Mouse (Mus musculus): ENCODE measurements around the gene Gm28048.

The Gm28048 gene

DNA sequence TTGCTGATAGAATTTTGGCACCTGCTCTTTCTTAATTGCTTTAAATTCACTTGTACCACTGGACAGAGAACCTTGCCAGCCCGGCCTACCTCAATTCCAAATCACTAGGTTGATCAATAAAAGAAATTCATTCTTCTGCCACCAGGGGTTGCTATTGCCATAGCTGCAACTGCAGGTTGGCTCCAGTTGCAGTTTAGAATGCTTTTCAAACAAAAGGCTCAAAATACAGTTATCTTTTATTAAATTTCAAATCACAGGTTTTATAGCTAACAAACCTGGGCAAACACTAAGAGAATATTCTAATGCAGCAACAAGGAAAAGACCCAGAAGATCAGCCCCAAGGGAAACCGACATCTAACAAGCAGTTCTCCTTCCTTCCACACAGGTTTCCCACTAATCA lies 5.5 kb upstream of the Gm28048 start:
- peak; percentile 44 to 58 for DNase-seq

DNA sequence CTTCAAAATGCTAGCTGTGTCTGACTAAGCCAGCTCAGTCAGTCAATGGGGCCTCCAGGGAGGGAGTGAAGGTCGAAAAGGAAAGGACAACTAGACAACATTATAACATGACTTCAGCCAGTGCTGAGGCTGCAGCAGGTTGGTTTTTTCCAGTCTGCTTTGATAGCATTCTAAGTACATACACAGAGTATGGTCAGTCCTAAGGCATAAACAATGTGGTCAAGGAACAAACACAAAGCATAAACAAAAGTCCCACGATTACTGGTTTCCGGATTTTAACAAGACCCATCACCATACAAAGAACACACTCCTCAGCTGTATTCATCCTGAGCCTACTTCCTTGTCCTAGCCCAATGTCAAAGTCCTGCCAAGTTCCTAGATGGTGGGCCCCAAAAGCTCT lies 3.6 kb upstream of the Gm28048 start:
- DNase-seq = no peak

DNA sequence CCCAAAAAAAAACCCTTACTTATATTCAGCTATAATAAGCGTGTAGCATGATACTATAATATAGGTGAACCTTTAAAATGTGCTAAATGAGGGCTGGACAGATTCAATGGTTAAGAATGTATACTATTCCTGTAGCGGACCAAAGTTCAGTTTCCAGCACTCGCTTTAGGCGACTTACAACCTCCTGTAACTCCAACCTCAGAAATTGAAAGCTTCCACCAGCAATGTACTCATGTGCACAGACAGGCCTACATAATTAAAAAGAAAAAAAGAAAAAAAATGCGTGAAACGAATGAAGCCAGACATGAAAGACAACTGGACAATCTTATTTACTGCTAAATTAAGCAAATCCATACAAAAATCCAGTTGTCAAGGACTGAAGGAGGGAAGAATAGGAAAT lies 956 bp upstream of the Gm28048 start:
- DNase-seq = no peak

DNA sequence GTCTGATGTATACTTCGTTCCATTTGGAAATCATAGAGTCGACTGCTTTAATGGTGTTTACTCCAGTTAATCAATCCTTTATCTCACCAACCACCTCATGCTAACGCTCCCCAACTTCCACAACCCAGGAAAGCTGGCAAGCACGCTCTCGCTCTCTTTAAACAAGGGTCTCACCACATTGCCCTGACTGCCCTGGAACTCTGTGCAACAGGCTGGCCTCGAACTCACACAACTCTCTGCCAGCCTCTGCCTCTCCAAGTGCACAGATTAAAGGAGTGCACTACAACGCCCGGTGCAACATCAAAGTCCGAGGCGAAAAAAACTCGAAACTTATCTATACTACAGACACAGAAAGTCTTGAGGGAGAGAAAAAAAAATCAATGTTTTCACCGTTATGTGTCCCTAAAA lies 343 bp downstream of the Gm28048 start:
- DNase-seq = peak in 1 of 2 experiments; percentile 41

DNA sequence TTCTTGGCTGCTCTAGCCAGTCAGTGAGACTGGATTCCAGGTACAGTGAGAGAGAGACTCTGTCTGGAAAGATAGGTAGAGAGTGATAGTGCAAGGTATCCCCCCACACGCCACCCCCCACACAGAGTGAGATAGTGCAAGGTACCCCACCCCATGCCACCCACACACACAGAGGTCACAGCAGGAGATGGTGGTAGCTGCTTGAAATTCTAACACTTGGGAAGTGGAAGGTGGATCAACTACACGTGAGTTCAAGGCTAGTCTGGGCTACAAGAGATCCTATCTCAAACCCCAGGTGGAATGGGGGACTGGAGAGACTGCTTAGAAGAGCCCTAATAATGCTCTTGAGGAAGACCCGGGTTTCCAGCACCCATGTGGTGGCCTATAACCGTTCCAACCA lies 849 bp downstream of the Gm28048 start:
- no peak for DNase-seq

DNA sequence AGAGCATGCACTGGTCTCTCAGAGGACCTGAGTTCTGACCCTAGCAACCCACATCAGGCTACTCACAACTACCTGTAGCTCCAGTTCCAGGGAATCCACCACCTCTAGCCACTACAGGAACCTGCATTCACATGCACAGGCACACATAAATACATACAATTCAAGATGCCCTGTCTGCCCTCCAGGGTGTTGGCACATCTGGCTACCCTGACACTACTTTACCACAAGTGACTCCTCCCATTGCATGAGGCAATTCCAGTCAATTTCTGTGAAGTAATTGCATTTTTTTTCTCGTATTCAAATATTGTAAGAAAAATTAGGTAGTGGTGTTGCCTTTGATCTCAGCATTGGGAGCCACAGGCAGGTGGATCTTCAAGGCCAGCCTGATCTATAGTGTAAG lies 2.7 kb downstream of the Gm28048 start:
- DNase-seq = no peak

DNA sequence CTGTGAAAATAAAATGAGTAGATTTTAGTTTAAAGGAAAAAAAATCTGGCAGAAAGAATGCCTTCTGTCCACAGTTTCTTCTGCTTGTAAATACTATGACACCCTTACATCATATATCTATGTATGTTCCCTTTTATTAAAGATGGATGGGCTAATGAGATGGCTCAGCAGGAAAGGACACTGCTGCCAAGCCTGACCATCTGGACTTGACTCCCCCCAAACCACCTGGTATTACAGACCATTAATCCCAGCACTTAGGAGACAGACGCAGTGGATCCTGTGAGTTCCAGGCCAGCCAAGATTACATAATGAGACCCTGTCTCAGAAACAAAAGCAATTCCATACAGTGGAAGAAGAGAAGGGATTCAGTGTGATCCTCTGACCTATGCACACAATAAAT lies 3.2 kb downstream of the Gm28048 start:
- DNase-seq = no peak

DNA sequence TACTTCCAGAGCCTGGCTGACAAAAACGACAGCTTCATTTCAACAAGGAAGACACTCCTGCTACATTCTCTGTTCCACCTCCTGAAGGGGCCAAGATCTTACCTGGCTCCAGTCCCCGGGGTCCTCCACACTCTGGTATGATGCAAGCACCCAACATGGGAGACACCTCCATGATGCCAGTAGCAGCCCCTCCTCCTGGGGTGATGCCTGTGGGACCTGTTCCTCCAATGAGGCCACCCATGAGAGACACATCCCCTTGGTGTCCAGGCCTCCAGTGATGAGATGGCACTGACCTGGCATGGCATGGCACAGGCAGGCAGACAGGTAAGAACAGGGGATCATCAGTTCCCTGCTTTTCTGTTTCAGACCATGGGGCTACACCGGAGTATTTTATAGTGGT lies 3.7 kb downstream of the Gm28048 start:
- DNase-seq = no peak

DNA sequence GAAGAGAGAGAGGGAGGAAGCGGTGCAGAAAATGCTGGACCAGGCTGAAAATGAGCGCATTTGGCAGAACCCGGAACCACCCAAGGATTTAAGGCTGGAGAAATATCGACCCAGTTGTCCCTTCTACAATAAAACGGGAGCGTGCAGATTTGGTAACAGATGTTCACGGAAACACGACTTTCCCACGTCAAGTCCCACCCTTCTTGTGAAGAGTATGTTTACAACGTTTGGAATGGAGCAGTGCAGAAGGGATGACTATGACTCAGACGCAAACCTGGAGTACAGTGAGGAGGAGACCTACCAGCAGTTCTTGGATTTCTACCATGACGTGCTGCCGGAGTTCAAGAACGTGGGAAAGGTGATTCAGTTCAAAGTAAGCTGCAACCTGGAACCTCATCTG lies 8.3 kb downstream of the Gm28048 start:
- no peak for DNase-seq

DNA sequence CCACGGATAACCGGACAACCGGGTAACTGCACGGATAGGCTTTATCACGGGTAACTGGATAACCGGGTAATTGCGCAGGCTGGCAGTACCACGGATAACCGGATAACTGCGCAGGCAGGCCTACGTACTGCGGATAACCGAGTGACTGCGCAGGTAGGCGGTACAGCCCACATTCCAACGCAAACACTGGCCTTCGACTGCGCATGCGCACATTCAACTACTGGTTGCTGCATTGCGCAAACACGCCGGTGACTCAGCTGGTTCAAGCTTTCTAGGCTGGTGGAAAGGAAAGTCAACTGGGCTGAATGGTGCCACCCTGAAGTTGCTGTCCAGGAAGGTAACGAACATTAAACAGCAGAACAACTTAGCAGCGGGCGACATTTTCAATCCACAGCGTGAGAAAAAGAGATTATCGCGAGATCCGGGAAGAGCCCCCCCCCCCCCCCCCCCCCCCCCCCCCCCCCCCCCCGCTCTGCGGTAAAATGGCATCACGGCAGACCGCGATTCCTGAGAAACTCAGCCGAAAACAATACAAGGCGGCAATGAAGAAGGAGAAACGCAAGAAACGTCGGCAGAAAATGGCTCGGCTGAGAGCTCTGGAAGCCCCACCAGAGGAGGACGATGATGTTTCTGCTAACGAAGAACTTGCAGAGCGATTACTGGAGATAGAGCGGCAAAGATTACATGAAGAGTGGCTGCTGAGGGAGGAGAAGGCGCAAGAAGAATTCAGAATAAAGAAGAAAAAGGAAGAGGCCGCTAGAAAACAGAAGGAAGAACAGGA lies 9.0 kb downstream of the Gm28048 start:
- DNase-seq = peak; percentile 80 to 84

DNA sequence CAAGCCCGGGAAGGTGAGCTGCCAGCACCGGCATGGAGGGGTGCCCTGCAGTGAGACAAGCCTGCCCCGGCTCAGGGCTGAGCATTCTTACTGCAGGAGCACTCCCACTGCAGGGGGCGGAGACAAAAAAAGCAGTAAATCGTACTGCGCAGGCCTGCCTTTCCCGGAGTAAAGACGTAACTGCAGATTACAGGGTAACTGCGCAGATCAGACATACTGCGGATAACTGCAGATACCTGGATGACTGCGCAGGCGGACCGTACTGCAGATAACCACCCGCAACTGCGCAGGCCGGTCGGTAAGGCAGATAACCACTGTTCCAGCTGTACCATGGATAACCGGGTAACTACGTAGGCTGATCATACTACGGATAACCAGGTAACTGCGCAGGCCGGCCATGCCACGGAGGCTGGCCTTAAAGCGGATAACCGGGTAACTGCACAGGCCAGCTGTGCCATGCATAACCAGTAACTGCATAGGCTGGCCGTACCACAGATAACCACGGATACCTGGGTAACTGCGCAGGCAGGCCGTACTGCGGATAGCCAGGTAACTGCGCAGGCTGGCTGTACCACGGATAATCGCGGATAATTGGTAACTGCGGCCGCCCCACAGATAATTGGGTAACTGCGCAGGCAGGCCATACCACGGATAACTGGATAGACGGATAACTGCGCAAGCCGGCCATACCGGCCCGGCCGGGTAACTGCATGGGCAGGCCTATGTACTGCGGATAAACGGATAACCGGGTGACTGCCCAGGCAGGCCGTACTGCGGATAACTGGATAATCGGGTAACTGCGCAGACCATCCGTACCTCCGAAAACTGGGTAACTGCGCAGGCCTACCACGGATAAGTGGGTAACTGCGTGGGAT lies 9.8 kb downstream of the Gm28048 start, which contains the start of gene Zrsr1:
TSS of gene Zrsr1 (plus strand) at position 171 of the 875 bp plus-strand sequence.
- peak; percentile 80 to 83 for DNase-seq

DNA sequence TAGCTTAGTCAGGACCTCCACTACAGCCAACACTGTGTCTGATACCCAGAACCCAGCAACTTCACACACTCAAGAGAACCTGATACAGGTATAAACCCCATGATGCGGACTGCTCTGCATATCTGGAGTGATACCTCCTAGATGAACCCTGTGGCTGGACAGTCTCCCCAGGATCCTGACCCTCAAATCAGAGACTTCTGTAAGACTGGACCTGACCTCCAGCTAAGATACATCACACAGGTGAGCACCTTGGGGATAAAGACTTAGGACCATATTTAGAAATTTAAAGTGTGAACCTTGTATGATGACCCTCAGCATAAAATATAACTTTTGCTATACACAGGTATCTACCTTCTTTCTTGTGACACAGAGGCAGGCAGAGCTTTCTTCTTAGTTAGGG lies 11.3 kb downstream of the Gm28048 start:
- DNase-seq = no peak

DNA sequence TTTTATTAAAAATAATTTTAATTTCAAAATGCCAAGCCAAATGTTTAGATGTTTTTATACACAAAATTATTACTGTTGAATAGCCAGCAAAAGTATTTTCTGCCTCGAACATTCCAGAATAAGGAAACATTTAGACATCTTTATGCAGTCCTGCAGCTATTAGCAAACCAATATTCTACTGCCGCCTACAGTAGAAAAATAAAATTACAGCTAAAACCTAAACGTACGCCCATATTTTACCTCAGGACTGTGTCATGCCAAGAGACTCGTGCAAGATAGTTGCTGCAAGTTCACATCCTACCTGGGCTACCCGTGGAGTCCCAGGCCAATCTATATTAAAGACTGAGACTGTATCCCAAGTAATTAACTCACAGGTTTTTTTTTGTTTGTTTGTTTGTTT lies 12.4 kb downstream of the Gm28048 start:
- DNase-seq = peak in 1 of 2 experiments; percentile 29

DNA sequence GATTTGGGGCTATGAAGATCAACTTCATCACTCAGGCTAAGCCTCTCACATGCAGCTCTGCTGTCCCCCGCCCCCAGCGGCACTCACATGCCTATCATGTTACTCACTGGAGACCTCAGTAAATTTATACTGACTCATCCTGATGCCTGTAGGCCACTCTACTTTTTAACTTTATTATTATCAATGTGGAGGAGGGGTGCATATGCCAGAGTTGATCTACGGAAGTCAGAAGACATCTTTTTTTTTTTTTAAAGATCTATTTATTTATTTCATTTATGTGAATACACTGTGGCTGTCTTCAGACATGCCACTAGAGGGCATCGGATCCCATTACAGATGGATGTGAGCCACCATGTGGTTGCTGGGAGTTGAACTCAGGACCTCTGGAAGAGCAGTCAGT lies 16.4 kb downstream of the Gm28048 start:
- no peak for DNase-seq

DNA sequence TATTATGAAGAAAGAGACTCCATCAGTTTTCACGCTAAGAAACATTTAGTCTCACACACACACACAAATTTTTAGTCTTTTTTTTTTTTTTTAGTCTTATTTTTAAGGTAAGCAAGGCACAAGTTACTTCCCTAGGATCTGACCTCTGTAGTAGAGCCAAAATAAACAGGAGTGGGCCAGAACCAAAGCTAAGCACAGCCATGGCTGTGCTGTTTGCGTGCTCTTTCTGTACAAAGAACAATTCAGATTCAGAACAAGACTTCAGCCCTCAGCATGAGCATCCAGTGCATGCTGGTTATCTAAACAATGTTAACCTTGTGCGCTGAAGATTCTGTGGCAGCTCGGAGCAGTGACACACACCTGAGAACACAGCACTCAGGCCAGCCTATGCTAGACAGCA lies 17.5 kb downstream of the Gm28048 start:
- DNase-seq = no peak

DNA sequence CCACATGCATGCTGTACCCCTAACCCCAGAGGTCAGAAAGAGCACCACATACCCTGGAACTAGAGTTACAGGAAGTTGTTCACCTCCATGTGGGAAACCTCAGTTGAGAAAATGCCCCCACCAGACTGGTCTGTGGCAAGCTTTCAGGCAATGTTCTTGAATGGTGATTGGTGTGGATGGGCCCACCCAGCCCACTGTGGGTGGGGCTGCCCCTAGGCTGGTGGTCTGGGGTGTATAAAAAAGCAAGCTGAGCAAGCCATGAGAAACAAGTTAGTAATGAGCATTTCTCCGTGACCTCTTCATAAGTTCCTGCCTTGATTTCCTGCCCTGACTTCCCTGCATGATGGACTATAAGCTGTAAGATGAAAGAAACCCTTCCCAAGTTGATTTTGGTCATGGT lies 19.8 kb downstream of the Gm28048 start:
- no peak for DNase-seq

DNA sequence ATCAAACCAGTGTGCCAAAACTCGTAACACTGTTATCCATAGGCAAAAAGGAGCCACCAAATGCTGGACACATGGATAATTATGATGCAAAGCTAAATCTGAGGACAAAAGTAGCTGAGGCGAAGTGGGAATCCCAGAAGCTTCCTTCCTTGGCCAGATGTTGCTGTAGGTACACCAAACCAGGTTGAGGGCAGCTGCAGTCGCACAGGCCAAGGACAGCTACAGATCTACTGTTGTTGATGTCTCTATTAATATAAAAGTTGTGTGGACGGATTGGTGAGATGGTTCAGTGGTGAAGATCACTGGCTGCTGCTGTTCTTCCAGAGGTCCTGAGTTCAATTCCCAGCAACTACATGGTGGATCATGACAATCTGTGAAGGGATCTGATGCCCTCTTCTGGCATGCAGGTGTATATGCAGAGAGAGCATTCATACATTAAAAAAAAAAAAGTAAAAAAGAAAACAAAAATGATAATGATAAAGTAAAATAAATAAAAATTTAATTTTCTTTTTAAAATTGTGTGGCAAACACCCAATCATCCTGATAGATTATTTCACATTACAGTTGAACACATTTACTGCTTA lies 24.0 kb downstream of the Gm28048 start:
- DNase-seq = no peak

DNA sequence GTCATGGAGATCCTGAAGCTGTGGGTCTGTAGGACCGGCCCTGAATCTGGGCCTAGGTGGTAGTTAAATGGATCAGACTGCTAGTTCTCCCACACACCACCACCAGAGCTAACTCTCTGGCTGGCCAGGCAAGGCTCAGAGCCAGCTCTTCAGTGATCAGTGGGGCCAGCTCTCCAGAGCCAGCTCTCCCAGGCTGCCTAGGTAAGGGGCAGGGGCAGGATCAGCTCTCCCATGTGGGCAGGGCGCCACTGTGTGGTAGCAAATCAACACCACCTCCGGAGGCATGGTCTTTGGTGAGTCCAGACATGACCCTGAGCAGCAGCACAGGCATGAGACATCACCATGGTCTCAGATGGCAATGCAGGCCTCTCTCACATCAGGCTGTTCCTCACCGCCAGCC lies 25.1 kb downstream of the Gm28048 start:
- DNase-seq = peak; percentile 82 to 85

DNA sequence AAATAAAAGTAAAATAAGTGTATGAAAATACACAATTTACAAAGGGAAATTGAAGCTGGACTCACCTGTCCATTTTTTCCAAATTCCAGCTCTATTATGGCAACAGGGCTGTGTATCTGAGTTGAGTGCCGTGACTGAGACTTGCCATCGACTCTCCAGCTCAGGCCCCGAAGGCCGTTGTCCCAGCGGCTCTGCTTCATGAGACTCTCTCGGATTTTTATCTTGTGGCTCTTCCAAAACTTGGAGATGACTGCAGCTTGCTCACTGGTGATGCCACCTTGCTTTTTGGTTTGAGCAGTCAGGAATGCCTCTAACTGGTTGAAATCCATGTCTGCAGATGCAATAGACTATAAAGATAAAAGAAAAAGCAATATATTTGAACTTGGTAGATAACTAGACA lies 25.5 kb downstream of the Gm28048 start:
- no peak for DNase-seq

DNA sequence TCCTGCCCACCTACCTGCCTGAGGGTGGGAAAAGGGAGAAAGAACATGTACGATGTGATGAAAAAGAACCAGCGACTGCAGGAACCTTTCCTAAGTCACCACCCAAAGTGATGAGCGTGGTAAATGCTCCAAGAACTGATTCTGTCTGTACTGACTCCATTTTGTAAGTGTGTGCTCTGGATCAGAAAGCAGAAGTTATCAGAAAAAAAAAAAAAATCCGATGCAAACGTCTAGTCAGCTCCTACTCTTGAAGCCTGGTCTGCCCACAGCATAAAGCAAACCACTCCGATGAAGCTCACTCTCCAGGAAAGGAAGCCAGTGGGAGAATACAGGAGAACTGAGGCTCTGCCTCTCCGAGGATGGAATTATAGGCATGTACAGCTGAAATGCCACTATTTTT lies 29.2 kb downstream of the Gm28048 start:
- DNase-seq = no peak

DNA sequence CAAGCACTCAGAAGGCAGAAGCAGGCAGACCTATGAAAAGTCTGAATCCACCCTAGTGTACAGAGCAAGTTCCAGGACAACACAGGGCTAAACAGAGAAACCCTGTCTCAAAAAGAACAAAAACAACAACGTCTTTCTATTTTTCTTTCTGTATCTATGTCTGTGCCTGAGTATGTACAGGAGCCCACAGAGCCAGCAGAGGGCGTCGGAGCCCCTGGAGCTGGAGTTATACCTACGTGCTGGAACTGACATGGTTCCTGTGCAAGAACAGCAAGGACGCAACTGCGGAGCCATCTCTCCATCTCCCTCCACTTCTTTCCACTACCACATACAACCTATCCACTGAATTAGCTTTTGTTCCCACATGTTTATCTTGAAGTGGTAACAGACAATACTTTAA lies 31.8 kb downstream of the Gm28048 start:
- DNase-seq = no peak

DNA sequence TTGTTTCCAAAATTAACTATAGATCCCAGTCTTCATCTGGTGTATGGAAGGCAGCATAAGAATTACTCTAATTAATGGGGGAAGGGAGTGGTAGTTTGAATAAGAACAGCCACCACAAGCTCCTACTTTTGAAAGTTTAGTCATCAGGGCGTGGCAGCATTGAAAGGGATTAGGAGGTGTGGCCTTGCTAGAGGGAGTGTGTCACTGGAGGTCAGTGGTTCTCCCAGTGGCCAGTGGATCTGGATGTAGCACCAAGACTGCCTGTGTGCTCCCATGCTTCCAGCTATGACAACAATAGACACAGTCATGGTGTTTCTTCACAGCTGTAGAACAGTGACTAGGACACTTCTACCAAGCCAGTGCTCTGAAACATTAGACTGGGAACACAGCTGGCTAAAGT lies 32.8 kb downstream of the Gm28048 start:
- DNase-seq = no peak

DNA sequence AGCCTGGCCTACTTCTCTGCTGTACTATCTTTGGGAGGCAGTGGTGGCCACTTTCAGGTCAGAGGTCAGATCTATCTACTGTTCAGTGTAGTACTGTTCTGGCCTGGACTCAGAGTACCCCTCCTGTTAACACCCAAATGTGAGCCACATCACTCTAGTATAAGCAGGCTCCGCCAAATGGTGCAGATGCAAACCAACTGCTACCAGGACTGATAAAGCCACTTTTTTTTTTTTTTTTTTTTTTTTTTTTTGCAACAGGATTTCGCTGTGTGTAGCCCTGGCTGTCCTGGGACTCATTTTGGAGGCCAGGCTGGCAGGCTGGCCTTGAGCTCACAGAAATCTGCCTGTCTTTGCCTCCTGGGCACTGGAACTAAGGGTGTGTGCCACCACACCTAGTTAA lies 42.9 kb downstream of the Gm28048 start:
- DNase-seq = no peak
